31 mouse cellular contexts compared by ENCODE assay signal in the genomic region with DNA sequence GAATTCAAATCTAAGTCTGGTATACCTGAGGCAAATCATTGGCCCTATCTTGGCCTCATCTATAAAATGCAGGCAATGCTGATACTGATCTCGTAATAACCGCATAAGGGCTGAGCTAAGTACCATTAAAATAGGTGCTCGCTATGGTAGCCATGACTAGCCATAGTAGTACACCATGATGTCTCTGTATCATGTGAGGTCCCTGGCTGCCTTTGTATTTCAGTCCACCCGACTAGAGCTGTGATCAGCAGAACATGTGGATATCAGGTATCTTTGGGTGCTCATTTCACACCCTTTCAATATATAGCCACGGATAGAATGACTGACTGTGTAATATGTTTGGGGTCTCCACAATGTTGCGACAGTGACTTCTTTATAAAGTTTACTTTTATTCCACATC. TPM values are rescaled to one million over a fixed set of nuclear protein-coding genes. Genes with fewer than 3 reads are reported as not detected.
DNase-seq lines count a peak whose midpoint lies in the region; ATAC-seq and TF ChIP-seq lines count a peak whose summit lies in the region.
"Had no signal": no experiment of that assay in that cellular context is flagged by ENCODE, and none has a peak within 500 bp of the region (broad histone marks: within the 10 kb centered on the region; RNA-seq: fewer than 3 reads in every experiment).

No protein-coding gene starts in this region.

- no peak for TF ChIP-seq RAD21 in MEL (IDR thresholded peaks at IDR 0.05; ENCODE audit: low read depth, low read length)

- no peak for DNase-seq in heart, adult 9 months (ENCODE audit: low spot score in 2 of 2)
- DNase-seq in MEL (ENCODE audit: low read depth, low spot score) (no peak), liver (peak; percentile 49)
- DNase-seq in thymus, postnatal 4 days = no peak
- DNase-seq in right cerebral cortex, postnatal 4 days = no peak
- DNase-seq: adrenal gland, postnatal 14 days; cerebellum, adult 18-20 months; cerebellum, postnatal 14 days; gastrocnemius, postnatal 25 days; heart, adult 11 months; kidney, adult 9 months; kidney, postnatal 10 days; lung, postnatal 36 days; right cerebral cortex, postnatal 14 days; thymus, adult 18-20 months; thymus, postnatal 25 days had no signal

- peaks cover 2% of the 10 kb centered on the region; the same call in 1 of the 2 replicates for H3K79me2 ChIP-seq in MEL (ENCODE audit: control insufficient read depth, insufficient read depth, low read length, poor library complexity)

- no peak for TF ChIP-seq CTCF in MEL (IDR thresholded peaks at IDR 0.05 in 2 of 3, conservative IDR thresholded peaks at IDR 0.05 in 1 of 3; ENCODE audit: control insufficient read depth in 1 of 3, insufficient read depth in 1 of 3, low read depth in 2 of 3, low read length in 3 of 3, poor library complexity in 1 of 3, severe bottlenecking in 1 of 3)

- H3K9ac ChIP-seq in heart, embryonic 12.5 days = no peak overlapping the region
- no peak overlapping the region for H3K9ac ChIP-seq in MEL (ENCODE audit: control insufficient read depth, low read depth, low read length, poor library complexity, severe bottlenecking)
- peak overlapping the region; percentile 66 for H3K9ac ChIP-seq in liver, embryonic 15.5 days
- H3K9ac ChIP-seq: forebrain, embryonic 15.5 days; hindbrain, embryonic 14.5 days; limb, embryonic 15.5 days; midbrain, embryonic 12.5 days had no signal

- H3K27me3 ChIP-seq in heart, embryonic 12.5 days (replicated peaks) = no peaks in the 10 kb centered on the region
- no peaks in the 10 kb centered on the region for H3K27me3 ChIP-seq in MEL (ENCODE audit: control insufficient read depth in 1 of 2, insufficient read depth in 2 of 2, low read length in 2 of 2)
- no peaks in the 10 kb centered on the region for H3K27me3 ChIP-seq in liver, embryonic 15.5 days
- H3K27me3 ChIP-seq: CH12.LX; forebrain, embryonic 15.5 days; limb, embryonic 15.5 days; megakaryocyte, embryonic 14.5 days had no signal

- H3K4me1 ChIP-seq in heart, embryonic 12.5 days (replicated peaks) = no peaks in the 10 kb centered on the region
- peaks cover 20 to 27% of the 10 kb centered on the region in 2 experiments for H3K4me1 ChIP-seq in MEL (ENCODE audit: control insufficient read depth in 1 of 2, insufficient read depth in 2 of 2, low read length in 2 of 2)
- H3K4me1 ChIP-seq in liver, embryonic 15.5 days (replicated peaks) = peaks cover 17% of the 10 kb centered on the region

- no peak overlapping the region; the same call in 1 of the 2 replicates for H3K4me3 ChIP-seq in heart, embryonic 12.5 days
- no peak overlapping the region for H3K4me3 ChIP-seq in MEL (ENCODE audit: control insufficient read depth in 1 of 2, insufficient read depth in 1 of 2, low read depth in 2 of 2, low read length in 2 of 2)
- H3K4me3 ChIP-seq in liver, embryonic 15.5 days (replicated peaks) = peak overlapping the region; percentile 71
- H3K4me3 ChIP-seq: forebrain, embryonic 10.5 days; forebrain, embryonic 15.5 days; limb, embryonic 10.5 days; limb, embryonic 15.5 days; midbrain, embryonic 12.5 days had no signal

- no peak overlapping the region for H3K27ac ChIP-seq in heart, embryonic 12.5 days (ENCODE audit: poor library complexity, severe bottlenecking)
- H3K27ac ChIP-seq in MEL (ENCODE audit: control insufficient read depth, low read depth, low read length) = no peak overlapping the region
- peak overlapping the region; percentile 93 for H3K27ac ChIP-seq in liver, embryonic 15.5 days (replicated peaks)
- H3K27ac ChIP-seq: forebrain, embryonic 10.5 days; forebrain, embryonic 15.5 days; hindbrain, embryonic 14.5 days; limb, embryonic 10.5 days; limb, embryonic 15.5 days; midbrain, embryonic 12.5 days; stomach, postnatal 0 days had no signal

- H3K36me3 ChIP-seq in heart, embryonic 12.5 days = no peaks in the 10 kb centered on the region
- H3K36me3 ChIP-seq in MEL (ENCODE audit: control insufficient read depth in 1 of 2, insufficient read depth in 2 of 2, low read length in 2 of 2) = peaks cover 0 to 45% of the 10 kb centered on the region in 2 experiments; a peak in 3 of 4 replicates
- H3K36me3 ChIP-seq in liver, embryonic 15.5 days (replicated peaks) = peaks cover 43% of the 10 kb centered on the region
- H3K36me3 ChIP-seq: forebrain, embryonic 10.5 days; forebrain, embryonic 15.5 days; limb, embryonic 10.5 days; limb, embryonic 15.5 days; midbrain, embryonic 12.5 days had no signal

- 88% methylated on average over 6 of the region's 6 CpGs for WGBS in heart, embryonic 12.5 days
- 57% methylated on average over 6 of the region's 6 CpGs for WGBS in liver, embryonic 15.5 days (ENCODE audit: insufficient replicate concordance)

- H3K4me2 ChIP-seq in heart, embryonic 12.5 days = 0 out of 2 replicates have a peak overlapping the region, but pooled peaks have one; percentile 4
- peak overlapping the region; percentile 68 for H3K4me2 ChIP-seq in liver, embryonic 15.5 days
- H3K4me2 ChIP-seq: forebrain, embryonic 15.5 days; hindbrain, embryonic 14.5 days; limb, embryonic 15.5 days; midbrain, embryonic 12.5 days had no signal

- no peaks in the 10 kb centered on the region for H3K9me3 ChIP-seq in heart, embryonic 12.5 days (replicated peaks)
- H3K9me3 ChIP-seq in MEL (replicated peaks; ENCODE audit: insufficient read depth, low read length) = no peaks in the 10 kb centered on the region
- H3K9me3 ChIP-seq in liver, embryonic 15.5 days (replicated peaks) = no peaks in the 10 kb centered on the region
- H3K9me3 ChIP-seq: forebrain, embryonic 10.5 days; forebrain, embryonic 15.5 days; limb, embryonic 10.5 days; limb, embryonic 15.5 days; megakaryocyte, embryonic 14.5 days; midbrain, embryonic 12.5 days had no signal

- no peak for TF ChIP-seq EP300 in MEL (IDR thresholded peaks at IDR 0.05; ENCODE audit: low read depth in 1 of 2, low read length in 2 of 2)

- no peak for ATAC-seq in heart, embryonic 12.5 days (ENCODE audit: insufficient number of reproducible peaks, low FRiP score)
- ATAC-seq in liver, embryonic 15.5 days (ENCODE audit: insufficient read depth) = no peak
- ATAC-seq: intestine, postnatal 0 days; Patski had no signal

- no peak for TF ChIP-seq POLR2A in MEL (IDR thresholded peaks at IDR 0.05; ENCODE audit: control insufficient read depth in 1 of 2, insufficient read depth in 1 of 2, low read depth in 1 of 2, low read length in 2 of 2, poor library complexity in 1 of 2)

TF ChIP-seq in MEL, 35 proteins besides CTCF, POLR2A, EP300 and RAD21:
- TF ChIP-seq NELFE (IDR thresholded peaks at IDR 0.05; ENCODE audit: low read depth, low read length) = no peak
- no peak for TF ChIP-seq HCFC1 (IDR thresholded peaks at IDR 0.05; ENCODE audit: low read depth, low read length)
- TF ChIP-seq ZNF384 (IDR thresholded peaks at IDR 0.05; ENCODE audit: low read depth, low read length) = peak; percentile 65

RNA-seq across cellular contexts. Expression of gene Gypa, which starts 1.9 kb away (rescaled TPM):
- polyA plus RNA-seq in heart, embryonic 12.5 days (2016; fragmentation: Nextera tagmentation; extraction: Ambion mirVana) = 18.4 and 22.5 TPM in 2 replicates
- total RNA-seq in MEL (2012; rRNA removed) = 13.4 and 15.9 TPM in 2 replicates
- 10 to 100 TPM in 1 of 2 experiments, not detected in 1; 19.8 TPM for polyA plus RNA-seq in MEL (2012; ENCODE audit: insufficient read depth in 1 of 2, insufficient read length in 2 of 2, low read depth in 1 of 2, low replicate concordance in 2 of 2, missing spikeins in 1 of 2)
- 639 and 715 TPM in 2 replicates for polyA plus RNA-seq in liver, embryonic 15.5 days (2015; fragmentation: Nextera tagmentation; extraction: Ambion mirVana)
- total RNA-seq: CH12.LX; gastrocnemius, adult 18-20 months had no signal
- polyA plus RNA-seq: large intestine, adult 2 months; Patski had no signal

Comparison
In these comparisons a context has a peak if more than half of its experiments do, and no peak if none do; other contexts are left out.
1. RNA of gene Gypa, which starts 1.9 kb away (polyA plus RNA-seq): 639 to 715 TPM in liver, embryonic 15.5 days; 18.4 to 22.5 TPM in heart, embryonic 12.5 days and 19.8 TPM in MEL; every median in the first group is over 10 times any median in the second.